Mouse (Mus musculus) adipose tissue, adult 10 weeks (tissue): Measurements from ENCODE around the gene Sowahc. TPM values are rescaled to one million over a fixed set of nuclear protein-coding genes. Genes with fewer than 3 reads are reported as not detected.

ENCODE experiments used
- polyA plus RNA-seq: library from polyadenylated mRNA; stranded (reverse); fragments of 350-450 nt; fragmentation: Illumina TruSeq; extraction: RNeasy Lipid Tissue Mini Kit (QIAGEN cat#74804); gene quantifications from one replicate; pipeline ENCODE4 v1.2.3, GENCODE M21; 2014; ENCODE audit warnings: low read depth, low replicate concordance

The Sowahc gene
- 15.5 TPM for polyA plus RNA-seq

DNA sequence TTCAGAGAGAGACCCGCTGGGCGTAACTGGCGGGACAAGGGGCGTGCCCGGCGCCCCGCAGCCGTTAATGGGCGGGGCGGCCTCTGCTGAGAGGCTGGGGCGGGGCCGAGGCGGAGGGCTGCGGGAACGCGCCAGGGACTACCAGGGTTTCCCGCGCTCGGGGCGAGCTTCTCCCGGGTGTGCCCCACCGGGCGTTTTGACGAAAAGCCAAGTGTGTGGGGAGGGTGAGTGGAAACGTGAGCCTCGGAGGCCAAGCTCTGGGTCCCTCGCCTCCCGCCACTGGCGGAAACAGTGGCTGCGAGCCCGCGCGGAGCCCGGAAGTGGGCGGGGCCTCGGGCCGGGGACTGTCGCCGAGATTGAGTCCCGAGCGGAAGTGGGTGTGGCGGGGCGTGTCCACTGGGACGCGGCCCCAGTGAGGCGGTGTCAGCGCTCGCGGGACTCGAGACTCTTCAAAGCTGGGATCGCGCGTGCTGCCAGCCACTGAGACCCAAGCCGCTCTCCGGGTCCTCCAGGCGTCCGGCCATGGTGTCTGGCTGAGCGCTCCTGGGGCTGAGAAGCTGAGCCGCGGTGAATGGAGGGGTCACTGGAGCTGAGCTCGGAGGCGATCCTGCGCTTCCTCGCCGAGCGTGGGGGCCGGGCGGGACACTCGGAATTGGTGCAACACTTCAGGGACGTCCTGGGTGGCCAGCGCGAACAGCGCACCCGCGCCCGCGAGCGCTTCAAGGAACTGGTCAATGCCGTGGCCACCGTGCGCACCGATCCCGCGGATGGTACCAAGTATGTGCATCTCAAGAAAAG is at the start of gene Sowahc, which contains the start of gene Sept10:
Sowahc (plus strand) TSS at position 481 of the 798 bp plus-strand sequence.
Sept10 (minus strand) TSS at position 375 of the 798 bp plus-strand sequence.

Other genes with a start within 250 kb of the Sowahc start
- gene Sept10, start 106 bp upstream of the Sowahc start, polyA plus RNA-seq: 25.1 TPM
- 19.3 TPM for gene P4ha1, start 101.3 kb downstream of the Sowahc start, polyA plus RNA-seq
- 2.1 TPM for gene Gm10273, start 173.7 kb downstream of the Sowahc start, polyA plus RNA-seq
- 0.60 TPM for gene Pla2g12b, start 181.7 kb downstream of the Sowahc start, polyA plus RNA-seq
- gene Oit3, start 219.8 kb downstream of the Sowahc start, polyA plus RNA-seq: 0.72 TPM